Mouse (Mus musculus) cerebellum, postnatal 10 days (tissue): ENCODE data around the gene Ptger1.

Experiments
- DNase-seq, 2 experiments: peaks; one replicate each; pipeline ENCODE4 v3.0.0; 2021; ENCODE audit warnings: mixed read lengths in 2 of 2

Ptger1 gene

DNA sequence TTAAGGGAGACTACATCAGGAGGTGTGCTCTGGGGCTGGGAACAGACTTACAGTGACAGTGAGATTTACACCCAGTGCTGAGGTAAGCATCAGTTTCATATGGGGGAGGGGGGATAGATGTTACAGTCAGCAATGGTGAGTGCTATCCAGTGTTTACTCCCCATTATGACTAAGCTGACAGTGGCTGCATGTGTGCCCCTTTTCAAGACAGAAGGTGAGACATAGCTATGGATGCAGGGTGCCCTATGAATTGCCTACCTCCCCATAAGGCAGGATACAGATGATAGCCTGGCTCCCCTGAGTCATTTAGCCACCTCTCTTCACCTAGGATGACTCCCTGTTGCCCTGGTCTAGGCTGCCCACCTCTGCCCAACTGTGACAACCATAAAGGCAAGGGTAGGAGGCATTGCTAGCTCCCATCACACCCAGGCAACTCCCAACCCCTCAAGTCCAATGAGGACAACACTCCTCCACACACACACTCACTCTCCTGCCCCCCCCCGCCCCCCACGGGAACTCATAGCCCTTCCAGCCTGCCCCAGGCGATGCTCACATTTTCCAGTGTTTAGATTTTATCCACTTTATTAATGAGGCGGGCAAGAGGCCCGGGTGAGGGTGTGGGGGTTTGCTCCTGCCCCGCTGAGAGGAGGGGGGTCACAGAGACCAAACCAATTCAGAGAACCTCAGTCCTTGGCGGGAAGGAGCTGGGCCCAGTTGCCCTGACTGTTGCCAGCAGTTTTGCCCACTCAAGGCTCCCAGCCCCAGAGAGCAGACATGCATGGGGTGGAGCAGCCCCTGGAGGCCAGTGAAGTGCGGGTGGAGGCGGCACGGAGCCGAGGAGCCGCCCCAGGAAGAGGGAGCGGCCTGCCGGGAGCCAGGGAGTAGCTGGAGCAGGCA is at the start of gene Ptger1:
Ptger1 (plus strand) TSS at position 710 of the 897 bp plus-strand sequence.
- DNase-seq: peak; percentile 30 to 48

DNA sequence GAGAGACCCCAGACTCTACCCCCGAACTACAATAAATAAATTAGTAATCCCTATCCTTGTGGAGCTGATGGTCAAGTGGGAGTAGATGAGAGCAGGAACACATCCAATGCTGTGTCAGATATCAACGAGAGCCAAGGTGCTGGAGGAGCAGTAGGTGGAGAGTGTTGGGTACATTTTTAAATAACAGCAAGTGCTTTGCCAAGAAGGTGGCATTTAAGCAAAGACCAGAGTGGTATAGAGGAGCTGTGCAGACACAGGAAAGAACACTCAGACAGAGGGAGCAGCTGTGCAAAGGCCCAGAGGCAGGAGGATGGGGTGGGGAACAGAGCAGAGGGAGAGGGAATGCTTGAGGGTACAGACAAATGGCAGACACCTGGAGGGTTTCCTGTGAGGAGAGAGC is 49.4 kb upstream of the Ptger1 start:
- no peak for DNase-seq

DNA sequence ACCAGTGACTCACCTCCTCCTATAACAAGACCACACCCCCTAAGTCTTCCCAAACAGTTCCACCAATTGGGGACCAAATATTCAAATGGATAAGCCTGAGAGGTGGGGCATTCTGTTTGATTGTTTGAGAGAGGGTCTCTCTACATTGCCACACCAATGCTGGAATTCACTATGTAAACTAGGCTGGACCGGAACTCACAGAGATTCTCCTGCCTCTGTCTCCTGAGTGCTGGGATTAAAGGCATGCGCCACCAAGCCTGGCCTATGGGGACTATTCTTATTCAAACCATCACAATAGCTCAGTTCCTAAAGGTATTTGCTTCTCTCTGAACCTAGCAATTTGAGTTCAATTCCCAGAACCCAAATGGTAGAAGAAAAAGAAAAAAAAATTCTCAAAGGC is 47.9 kb upstream of the Ptger1 start:
- no peak for DNase-seq

DNA sequence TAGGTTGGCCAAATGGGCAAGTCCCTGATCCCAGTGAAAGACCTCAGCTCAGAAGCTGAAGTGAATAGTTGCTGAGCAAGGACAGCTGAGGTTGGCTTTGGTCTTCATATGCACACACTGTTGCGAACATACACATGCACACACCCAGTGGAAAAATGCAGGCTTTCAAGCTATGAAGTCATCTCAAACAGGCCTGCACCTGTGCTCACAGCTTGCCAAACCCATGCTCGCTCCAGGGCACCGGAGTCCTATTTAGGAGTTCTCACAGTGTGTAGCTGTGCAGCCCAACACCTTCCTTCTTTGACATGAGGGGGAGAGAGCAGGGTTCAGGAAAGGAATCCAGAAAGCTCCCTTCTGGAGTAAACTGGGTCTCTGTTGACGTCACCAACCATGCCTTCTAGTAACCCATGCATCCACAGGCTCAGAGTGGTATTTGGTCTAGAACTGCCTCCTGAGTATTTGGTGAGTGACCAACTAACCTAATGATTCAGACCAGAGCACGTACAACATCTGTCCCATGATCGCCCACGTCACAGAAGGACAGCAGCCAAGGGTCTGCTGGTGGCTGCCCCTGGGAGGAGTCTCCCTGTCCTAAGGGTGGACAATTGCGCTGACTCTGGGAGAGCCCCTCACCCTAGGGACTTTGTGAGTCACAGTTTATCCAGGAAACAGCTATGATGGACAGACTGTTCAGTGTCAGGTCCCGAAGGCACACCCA is 46.8 kb upstream of the Ptger1 start:
- DNase-seq: no peak

DNA sequence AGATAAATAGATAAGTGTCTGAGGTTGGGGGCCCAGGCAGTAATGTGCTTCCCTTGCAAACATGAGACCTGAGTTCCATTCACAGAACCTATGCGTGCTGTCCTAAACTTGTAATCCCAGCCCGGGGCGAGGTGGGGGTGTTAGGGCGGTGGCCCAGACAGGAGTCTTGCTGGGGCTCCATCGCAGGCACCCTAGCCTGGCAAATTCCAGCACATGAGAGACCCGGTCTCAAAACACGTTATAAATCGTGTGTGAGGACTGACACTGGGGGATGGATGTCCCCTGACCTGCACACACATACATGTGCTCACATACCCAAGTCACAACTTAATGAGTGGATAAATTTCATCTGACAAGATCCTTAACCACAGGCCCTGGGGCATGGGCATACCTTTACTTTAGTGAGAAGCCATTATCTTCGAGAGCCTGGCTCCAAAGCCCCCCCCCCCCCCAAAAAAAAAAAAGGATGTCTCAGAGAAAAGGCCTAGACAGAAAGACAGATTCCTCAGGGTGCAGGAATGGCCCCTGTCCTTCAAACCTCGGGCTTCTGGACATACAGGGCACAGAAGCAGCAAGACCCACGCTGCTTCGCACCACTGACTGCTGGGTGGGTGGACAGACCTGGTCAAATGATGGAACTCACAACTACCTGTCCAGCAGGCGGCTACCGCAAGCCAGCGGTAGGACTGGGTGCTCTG is 44.6 kb upstream of the Ptger1 start:
- no peak for DNase-seq

DNA sequence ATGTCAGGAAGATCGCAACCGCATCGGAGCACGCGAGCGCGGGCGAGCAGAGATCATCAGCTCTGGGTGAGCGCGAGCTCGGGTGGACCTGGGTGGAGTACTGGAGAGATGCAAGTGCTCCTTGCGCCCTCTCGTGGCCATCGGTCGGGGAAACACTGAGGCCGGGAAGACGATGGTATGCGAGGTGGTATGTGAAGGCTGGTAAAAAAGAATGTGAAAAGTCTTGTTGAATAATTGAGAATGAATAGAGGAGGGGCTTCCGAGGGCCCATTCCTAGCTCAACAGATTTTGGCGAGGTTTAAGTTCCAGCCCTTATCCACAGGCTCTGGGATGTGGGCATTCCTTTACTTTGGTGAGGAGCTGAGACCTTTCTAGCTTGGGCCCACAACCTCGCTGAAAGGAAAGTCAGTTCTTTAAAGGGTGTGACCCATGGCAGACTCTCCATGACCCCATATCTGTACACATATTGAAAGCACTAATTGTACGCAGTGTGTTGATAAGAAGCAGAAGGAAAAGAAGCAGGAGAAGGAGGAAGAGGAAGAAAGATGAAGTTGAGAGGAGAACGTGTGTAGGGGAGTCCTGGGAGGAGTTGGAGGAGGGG is 44.0 kb upstream of the Ptger1 start:
- peak; percentile 96 for DNase-seq

DNA sequence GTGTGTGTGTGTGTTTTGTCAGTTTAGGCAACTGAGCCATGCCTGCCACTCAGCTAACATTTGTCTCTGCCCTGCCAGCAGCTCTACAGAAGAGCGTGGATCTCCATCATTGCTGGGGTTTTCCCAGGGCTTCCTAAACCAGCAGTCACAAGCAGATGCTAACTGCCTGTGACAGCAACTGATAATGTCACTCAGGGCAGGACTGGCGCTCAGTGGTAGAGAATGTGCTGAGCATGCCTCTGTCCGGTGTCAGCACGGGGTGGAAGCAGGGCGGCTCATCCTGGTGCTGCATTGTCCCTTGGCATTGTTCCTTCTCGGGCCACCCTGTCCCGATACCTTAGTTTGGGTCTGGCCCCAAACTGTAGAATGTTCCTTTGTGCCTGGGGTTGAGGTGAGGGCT is 42.9 kb upstream of the Ptger1 start:
- DNase-seq: no peak

DNA sequence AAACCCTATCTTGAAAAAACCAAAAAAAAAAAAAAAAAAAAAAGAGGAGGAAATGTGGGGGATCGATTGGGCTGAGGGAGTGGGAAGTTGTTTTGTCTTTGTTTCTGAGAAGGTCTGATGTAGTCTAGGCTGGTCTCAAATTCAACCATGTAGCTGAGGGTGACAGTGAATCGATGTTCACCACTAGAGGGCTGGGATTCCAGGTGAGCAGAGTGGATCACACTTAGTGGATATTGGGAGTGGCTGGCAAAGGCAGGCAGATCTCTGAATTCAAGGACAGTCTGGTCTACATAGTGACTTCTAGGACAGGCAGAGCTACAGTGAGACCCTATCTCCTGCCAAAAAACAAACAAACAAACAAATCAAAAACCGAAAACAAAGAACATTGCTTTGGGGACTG is 41.7 kb upstream of the Ptger1 start:
- DNase-seq: peak; percentile 68 to 76

DNA sequence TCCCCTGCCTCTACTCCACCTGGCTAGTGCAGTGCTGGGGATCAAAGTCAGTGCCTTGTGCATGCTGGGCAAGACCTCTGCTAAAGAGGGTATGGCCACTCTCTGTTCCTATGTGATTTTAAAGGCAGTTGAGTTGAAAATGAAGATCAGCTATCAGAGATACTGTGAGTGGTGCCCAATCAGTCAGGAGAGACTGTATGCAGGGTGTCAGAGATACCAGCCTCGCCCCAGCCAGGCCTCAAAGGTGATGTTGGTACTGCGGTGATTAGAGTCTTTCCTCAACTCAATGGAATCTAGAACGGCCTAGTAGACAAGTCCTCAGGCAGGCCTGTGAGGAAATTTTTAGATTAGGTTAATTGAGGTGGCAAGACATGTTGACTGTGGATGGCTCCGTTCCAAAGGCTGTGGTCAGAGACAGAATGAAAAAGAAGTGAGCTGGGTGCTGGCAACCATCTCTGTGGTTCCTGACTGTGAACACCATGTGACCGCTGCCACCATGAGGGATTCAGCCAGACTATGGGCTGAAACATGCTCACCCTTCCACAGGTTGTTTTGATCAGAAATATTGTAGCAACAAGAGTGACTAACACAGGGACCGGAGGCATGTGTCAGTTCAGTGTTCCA is 40.7 kb upstream of the Ptger1 start:
- DNase-seq: no peak

DNA sequence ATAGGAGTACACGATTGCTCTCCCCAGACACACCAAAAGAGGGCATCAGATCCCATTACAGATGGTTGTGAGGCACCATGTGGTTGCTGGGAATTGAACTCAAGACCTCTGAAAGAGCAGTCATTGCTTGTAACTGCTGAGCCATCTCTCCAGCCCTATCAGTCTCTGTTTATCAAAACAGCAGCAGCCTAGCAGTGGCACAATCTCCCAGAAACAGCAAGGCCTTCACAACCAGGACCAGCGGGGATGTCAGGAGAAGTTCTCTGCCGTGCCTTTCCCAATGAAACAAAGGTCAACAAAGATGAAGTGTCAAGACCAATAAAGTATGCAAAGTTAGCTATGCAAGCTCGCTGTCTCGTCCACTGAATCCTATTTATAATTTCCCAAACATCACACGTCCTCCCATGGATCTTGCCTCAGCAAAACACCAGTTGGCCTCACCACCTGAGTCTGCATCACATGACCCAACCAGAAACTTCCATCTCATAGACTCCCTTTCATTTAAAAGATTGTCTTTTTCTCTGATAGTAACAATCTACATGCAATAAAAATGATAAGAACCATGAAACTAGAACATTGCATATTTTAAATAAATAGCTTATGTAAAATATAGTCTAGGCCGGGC is 34.3 kb upstream of the Ptger1 start:
- no peak for DNase-seq

DNA sequence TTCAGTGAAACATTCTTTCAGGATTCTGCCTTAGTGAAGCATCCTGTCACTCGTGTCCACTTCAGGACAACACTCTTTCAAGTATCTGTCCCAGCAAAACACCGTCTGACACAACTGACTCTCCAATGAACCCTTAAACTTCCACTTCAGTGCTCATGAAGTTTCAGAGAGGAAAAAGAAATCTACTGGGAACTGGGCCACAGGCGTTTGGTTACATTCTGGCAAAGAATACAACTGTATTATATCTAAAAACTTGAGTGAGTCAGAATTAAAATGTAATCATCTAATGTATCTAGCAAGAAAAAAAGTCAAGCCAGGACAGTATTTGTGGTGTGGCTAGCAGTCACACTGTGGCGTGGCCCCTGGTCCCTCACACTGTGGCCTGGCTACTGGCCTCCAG is 27.6 kb upstream of the Ptger1 start:
- DNase-seq: no peak

DNA sequence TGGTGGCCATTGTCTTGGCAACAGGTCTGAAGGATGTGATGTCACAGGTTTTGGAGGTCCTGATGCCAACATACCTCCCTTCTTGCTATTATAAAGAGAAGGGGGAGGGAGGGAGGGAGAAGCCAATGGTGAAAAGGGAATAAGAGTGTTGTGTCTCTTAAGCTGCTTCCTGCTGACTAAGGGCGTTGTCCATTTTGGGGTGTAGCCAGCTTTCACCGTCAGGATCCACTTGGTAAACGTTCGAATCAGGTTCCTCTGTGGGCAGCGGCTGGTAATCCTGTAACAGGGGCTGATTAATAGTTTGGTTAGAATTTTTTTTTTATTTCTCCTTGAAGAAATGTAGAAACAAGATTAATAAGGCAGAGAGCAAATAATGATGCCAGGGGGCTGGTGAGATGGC is 26.8 kb upstream of the Ptger1 start:
- DNase-seq: no peak

DNA sequence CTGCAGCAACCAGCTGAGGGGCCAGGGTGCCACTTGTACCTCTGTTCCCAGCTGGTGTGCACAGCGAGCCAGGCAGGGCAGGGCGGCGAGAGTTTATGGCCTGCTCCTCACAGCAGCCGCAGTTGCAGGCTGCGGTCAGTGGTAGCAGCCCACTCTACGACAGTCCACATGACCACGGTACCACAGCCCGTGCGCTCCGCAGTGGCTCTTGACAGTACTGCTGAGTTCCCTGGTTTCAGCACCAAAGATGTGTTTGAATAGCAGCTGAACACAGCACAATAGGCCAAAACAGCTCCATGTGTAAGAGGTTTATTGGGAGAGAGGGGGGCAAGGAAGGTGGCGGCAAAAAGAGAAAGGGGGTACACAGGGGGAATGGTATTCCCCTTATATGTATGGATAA is 19.0 kb upstream of the Ptger1 start:
- no peak for DNase-seq

DNA sequence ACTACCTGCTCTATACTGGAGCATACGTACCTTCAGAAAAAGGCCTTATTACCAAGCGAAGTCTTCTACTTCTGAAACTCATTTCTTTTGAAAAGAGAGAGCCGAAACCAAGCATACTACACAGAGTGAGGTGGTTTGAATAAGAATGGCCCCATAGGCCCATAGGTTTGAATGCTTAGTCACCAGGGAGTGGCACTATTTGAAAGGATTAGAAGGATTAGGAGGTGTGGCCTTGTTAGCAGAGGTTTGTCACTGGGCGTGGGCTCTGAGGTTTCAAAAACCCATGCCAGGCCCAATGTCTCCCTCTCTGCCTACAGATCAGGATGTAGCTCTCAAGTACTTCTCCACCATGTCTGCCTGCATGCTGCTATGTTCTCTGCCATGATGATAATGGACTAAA is 18.4 kb upstream of the Ptger1 start:
- DNase-seq: no peak

DNA sequence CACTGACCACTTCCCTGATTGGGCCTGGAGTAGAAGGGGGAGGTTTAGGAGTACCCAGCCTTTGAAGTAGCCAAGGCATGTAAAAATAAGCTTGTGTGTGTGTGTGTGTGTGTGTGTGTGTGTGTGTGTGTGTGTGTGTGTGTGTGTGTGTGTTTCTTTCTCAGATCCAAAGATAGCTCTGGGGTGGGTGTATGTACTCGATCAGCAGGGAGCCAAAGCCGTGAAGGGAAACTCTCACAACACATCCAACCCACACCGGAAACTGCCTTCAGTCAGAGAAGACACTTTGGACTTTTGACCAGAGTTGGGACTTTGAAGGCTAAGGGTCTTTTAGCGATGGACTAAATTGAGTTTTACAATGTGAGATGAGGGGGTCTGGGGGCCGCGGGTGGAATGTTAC is 16.8 kb upstream of the Ptger1 start:
- no peak for DNase-seq

DNA sequence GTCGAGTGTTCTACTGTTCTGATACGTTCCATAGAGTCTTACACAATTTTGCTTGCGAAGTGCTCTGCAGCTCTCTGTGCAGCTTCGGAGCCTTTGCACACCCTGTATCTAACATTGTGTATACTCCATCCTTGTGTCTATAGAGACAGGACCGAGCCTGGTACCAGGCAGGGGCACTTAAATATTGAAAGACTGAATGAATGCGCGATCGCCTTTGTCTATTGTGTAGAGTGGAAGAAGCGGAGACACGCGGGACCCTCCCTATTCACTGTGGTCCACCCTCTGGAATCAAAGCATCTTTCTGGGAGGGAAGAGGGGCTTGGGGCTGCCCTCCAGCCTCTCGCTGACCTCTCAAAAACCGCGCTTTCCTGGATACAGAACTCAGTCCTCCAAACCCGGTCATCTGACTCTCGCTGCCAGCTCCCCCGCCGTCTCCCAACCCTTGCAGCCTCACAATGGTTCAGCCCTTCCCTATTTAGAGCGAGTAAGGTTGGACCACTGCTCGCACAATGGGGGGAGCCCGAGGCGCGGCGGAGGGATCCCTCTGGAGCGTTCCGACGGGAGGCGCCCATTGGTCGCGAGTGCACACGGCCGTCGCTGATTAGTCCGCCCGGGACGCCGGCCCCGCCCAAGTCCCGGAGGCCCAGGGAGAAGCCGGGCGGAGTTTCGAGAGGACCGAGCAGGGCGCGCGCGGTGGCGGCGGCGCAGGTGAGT is 14.3 kb upstream of the Ptger1 start, which contains the start of gene Gipc1:
Gipc1 (plus strand) TSS at position 648 of the 714 bp plus-strand sequence.
- peak; percentile 96 to 98 for DNase-seq

DNA sequence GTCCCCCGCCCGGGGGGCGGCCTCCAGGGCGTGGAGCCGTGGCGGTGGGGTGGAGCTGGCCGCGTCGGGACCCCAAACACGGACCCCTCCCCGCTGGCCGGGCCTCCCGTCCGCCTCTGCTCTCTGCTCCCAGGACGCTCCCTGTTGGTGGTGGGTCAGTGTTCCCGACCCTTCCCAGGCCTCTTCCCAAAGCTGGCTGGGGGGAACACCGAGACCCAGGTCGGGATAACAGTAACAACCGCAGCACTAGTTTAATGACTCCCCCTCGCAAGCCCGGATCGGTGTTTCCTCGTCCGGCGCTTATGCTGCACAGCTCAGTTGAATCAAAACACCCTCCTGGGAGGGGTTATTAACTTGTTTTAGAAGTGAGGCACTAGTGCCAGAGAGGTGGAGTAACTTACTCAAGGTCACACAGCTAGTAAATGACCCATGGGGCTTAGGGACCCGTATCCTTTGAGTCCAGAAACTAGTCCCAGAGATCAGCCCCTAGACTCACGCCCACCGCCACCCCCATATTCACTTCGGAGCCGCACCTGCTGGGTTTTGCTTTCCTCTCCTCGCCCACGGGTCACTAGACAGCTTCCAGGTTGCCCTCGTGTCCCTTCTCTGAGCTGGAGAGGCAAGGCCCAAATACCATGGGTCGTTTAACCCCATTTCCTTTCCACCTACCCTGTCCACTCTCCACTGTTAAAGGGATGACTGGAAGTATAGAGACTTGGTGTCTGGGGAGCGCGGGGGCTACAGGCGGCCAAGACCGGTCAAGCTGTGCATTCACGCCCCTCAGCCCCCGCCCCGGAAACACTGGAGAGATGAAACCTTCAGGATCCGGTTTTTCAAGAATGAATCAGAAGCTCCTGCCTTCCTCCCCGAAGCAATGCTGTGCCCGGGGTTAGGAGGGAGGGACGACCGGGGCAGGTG is 13.5 kb upstream of the Ptger1 start:
- DNase-seq: peak in 1 of 2 experiments; percentile 38

DNA sequence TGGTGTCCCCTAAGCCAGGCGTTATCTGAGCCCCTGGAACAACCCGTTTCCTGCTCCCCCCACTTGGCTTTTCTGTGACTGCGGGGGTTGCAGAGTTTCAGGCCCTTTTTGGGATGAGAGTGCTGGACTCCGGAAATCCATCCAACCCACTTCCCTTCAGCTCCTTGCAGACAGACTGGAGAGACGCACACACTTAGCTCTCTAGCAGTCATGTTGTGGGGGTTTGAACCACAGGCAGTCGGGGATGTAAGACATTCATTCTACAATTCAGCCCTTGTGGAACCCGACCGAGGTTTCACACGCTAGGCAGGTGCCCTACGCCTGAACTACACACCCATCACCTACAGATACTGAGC is 12.8 kb upstream of the Ptger1 start:
- DNase-seq: no peak

DNA sequence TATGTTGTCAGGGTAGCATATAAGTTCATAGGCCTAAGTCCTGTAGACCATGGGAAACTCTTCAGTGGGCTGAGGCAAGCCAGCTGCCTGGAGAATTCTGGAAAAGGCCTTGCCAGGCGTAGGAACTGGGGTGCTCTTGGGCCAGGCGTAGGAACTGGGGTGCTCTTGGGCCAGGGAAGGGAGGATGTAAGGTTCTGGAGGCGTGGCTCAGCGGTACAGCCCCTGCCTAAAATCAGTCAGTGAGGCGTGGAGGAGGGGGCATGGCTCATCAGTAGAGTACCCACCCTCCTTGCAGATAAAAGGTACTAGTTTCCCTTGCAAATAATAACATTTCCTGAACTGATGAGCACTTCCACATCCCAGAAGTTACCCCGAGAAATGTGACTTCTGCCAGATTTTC is 11.8 kb upstream of the Ptger1 start:
- DNase-seq: no peak

DNA sequence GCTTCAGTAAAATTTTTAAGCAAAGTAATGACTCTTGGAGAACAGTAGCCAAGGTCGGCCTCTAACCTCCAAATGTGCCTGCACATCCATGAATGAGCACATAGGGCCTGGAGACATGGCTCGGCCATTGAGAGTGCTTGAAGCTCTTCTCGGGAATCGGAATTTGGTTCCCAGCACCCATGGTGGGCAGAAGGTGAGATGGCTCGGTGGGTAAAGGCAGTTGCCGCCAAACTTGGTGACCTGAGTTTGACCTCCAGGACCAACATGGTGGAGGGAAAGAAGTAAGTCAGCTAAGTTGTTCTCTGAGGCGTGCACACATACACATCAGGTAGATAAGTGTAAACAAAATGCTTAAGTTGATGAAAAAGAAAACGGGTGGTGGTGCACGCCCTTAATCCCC is 10.4 kb upstream of the Ptger1 start:
- DNase-seq: no peak
